Mouse (Mus musculus) thymus, adult 2 months (tissue): ENCODE data around the gene Pcdh19.

ENCODE experiments used
- CTCF ChIP-seq: fragments of 200-500 bp; IDR thresholded peaks from 2 replicates; pipeline ENCODE4 v1.5.1; 2012; ENCODE audit warnings: mild to moderate bottlenecking, control low read depth, low read length, moderate library complexity, borderline replicate concordance; ENCODE audit not compliant: control insufficient read depth, poor library complexity, insufficient read depth; ENCODE audit errors: extremely low read depth
- POLR2A ChIP-seq: fragments of 200-500 bp; IDR thresholded peaks from 2 replicates; pipeline ENCODE4 v1.6.1; 2012; ENCODE audit warnings: mild to moderate bottlenecking, low read length, control low read depth, moderate library complexity; ENCODE audit not compliant: control insufficient read depth, poor library complexity, insufficient read depth; ENCODE audit errors: extremely low read depth

DNA sequence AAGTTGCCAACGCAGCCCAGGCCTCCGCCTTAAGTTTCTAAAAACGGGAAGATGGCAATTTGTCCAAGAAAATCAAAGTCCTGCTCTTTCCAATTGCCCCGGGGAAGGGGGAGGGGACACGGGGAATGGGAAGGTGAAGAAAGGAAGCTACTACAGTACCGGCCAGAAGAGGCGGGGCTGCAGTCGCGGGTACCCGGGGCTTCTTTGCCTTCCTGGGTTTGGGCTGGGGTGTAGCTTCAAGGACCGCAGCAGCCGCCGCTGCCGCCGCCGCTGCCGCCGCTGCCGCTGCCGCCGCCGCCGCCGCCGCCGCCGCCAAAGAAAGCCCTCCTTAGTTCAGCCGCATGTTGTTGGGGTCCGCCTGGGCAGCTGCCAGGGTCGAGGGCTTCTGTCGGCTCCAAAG is 631 bp downstream of the Pcdh19 start:
- TF ChIP-seq CTCF (no peak), POLR2A (no peak)
